Mouse (Mus musculus) c-Kit-positive CD71-negative TER-119-negative erythroid progenitor cells, embryonic 14.5 days (primary cell): Measurements from ENCODE around the gene Igf2bp2.

Experiments used
- DNase-seq: peaks from one replicate; pipeline ENCODE4 v3.0.0-alpha.2; 2013; ENCODE audit warnings: low read depth

The Igf2bp2 gene

DNA sequence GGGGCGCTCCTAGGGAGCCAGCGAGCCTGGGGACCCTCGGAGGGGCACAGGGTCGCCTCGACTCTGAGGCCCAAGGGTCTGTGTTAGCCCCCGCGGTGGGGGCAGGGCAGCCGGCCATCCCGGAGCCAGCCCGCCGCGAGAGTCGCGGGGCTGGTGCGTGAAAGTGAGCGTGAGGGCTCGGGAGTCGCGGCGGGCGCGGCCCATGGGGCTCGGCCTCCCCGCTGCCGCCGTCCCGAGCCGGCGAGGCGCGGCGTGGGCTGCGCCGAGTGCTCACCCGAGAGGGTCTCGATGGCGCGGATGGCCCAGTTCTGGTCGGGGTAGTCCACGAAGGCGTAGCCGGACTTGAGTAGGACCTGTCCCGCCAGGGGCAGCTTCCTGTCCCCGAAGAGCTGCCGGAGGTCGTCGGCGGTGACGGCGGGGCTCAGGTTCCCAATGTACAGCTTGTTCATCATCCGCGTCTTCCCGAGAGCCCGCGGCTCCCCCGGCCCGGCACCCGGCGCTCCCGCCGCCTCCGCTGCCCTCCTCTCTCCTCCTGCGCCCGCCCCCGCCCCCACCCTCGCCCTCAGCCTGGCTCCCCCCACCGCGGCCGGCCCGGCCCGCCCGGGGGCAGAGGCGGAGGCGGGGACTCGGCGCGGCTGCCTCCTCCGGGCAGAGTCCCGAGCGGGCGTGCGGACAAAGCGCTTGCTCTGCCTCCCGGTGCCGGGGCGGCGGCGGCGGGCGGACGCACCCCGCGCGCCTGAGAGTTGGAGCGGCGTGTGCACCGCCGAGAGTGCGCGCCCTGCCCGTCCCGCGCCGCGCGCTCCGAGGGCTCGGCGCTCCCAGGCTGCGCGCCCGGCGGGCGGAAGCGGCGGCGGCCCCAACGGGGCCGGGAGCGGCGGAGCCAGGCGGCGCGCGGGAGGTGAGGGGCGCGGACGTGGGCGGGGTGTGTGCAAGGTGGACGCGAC lies at the start of gene Igf2bp2:
Igf2bp2 (minus strand) TSS at position 788 of the 944 bp plus-strand sequence.
- DNase-seq: no peak

DNA sequence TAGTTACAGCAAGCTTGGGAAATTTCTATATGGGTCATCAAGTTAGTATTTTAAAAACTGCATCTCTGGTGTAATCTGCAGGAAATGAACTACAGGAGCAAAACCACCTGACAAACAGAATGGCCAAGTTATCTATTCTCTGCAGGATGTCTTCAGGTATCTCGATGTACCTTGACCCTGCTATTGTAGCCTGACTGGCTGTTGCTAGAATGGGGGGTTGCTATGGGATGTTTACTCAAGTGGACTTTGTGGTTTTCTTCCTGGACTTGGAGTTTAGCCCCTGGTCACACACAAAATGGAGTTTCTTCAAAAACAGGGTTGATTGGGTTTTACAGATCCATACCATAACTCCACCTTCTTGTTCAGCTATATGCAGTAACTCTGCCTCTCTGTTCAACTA lies 40.4 kb upstream of the Igf2bp2 start:
- DNase-seq: no peak

DNA sequence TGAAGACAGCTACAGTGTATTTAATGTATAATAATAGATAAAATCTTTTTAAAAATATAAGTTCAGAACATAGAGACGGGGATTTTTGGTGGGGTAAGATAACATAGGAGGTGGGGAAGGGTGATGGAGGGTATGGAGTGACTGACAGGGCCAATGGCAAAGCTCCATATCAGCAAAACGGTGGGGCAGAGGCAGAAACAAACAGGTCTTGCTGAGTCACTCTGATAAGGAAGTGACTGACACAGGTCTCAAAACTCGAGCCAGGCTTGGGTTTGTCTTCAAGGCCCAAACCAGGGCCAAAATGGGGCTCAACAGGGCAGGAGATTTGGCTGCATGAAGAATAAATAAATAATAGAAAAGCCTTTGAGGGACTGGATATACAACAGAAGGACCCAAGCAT lies 38.8 kb upstream of the Igf2bp2 start:
- no peak for DNase-seq

DNA sequence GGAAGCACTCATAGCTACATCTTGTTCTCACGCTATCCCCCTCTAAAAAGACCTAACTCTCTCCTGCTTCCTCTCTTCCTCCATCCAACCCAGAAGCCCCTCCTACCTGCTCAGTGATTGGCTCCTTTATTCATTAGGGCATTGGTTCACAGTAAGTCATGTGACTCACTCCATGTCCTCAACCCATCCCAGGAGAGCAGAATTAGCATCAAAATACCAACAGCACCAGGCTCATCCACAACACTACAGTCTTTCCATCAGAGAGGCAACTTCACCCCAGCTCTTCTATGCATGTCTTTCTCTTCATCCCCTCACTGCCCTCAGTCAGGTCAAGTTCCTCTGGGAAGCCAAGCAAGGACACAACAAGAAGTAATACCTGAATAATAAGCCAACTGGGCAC lies 37.4 kb upstream of the Igf2bp2 start:
- no peak for DNase-seq

DNA sequence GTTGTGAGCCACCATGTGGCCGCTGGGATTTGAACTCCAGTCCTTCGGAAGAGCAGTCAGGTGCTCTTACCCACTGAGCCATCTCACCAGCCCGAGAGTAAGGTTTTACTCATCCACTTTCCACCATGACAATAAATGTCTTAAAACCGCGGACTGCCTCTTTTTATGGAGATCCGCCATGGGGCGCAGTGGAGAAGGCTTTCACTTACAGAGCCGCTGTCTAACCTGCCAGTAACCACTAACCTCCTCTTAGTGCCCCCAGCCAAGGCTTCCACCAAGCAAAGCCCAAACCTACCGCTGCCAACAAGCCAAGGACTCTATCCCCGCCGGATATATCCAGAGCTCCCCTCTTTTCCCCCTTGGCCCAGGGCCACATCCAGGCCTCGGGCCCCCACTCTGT lies 24.3 kb upstream of the Igf2bp2 start:
- no peak for DNase-seq

DNA sequence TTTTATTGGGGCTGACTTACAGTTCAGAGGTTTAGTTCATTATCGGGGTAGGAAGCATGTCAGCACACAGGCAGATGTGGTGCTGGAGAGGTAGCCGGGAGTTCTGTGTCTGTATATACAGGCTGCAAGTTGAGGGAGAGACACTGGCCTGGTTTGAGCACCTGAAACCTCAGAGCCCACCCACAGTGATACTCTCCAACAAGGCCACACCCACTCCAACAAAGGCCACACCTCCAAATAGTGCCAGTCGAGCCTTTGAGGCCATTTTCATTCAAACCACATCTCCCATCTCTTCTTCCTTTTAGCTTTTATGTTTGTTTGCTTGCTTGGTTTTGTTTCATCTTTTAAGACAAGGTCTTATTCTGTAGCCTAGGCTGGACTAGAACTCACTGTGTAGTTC lies 22.3 kb upstream of the Igf2bp2 start:
- no peak for DNase-seq

DNA sequence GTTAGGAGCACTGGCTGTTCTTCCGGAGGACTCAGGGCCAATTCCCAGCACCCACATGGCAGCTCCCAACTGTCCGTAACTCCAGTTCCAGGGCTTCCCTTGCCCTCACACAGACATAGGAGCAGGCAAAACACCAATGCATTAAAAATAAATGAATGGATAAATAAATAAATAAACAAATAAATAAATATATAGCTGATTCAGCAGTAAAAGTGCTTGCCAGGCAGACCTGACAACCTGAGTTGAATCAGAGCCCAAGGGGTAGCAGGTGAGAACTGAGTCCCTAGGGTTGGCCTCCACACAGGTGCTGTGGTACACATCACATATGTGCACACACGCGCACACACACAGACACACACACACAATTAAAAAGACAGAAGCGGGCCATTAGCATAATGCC lies 21.0 kb upstream of the Igf2bp2 start:
- DNase-seq: no peak

DNA sequence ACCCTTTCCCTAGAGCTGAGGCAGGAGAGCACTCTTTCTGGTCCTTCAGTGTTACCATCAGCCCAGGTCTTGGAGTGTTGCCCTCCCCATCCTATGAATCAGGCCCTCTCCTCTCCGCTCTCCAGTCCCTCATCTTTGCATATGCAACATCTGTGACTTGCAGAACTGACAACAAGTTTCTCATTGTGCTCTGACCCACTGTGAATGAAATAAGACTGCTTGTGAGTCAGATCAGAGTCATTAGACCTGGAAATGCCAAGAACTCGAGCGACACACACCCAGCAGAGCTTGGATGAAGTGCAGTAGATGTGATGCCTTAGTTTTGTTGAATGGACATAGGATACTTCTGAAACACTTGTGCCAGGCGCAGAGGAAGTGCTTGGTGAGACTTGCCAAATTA lies 19.2 kb upstream of the Igf2bp2 start:
- no peak for DNase-seq

DNA sequence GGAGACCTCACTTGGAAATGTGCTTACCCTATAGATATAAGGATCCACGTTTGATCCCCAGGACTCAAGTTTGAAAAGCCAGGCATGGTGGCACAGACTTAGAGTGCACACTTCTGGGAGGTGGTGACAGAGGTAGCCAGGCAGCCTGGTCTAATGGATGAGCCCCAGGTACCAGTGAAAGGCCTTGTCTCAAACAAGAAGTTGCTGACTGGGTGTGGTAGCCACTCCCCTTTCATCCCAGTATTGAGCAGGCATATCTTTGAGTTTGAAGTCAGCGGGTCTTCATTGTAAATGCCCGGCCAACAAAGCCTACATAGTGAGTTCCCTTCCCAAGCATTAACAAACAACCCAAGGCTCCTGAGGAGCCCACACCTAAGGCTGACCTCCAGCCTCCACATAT lies 15.7 kb upstream of the Igf2bp2 start:
- no peak for DNase-seq

DNA sequence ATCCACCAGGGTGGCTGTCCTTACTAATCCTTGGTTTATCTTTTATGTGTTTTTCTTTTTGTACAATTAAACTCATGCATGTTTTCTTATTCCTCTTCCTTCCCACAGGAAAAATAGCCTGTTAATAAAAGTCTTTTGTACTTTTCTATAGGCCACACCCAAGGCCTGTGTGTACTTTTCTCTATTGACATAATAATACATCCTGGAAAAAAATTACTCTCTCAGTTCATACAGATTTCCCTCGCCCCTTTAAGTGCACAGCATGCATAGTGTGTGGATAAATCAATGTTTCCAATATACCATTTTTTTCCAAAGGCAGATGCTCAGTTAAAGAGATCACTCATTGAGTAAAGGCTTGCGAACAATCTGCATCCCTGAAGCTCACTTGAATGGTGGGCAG lies 14.9 kb upstream of the Igf2bp2 start:
- DNase-seq: no peak

DNA sequence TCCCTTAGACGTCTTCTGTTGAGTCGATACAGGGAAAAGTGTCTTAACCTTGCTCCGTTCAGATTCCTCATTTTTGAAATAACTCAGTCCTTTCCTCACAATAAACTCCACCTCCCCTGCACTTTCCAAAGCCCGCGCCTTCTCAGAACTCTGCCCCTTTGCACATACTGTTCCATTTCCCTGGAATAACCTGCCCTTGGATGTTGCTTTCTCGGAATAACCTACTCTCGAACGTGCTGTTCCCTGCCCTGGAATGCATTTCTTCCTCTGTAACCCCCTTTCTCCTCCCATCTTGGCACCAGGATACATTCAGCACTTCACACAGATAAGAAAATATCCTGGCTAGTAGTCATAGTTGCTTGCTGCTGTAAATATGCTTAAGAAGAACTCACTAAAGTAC lies 5.6 kb upstream of the Igf2bp2 start:
- no peak for DNase-seq

DNA sequence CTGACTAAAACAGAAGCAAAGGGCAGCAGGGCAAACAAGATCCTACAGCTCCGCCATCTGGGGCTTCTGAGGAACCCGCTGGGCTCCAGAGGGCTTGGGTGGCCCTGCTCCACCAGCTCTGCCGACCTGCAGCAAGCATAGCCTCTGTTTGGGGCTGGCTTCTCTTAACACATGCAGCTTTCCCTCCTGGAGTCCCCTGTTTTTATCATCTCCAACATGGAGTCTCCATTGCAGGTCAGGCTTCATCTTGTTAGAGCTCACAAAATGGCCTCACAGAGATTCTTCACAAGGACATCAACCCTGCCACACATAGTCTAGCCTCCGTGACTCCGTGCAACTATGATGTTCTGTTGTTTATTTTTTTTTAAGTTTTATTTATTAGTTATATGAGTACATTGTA lies 2.5 kb upstream of the Igf2bp2 start:
- DNase-seq: no peak

DNA sequence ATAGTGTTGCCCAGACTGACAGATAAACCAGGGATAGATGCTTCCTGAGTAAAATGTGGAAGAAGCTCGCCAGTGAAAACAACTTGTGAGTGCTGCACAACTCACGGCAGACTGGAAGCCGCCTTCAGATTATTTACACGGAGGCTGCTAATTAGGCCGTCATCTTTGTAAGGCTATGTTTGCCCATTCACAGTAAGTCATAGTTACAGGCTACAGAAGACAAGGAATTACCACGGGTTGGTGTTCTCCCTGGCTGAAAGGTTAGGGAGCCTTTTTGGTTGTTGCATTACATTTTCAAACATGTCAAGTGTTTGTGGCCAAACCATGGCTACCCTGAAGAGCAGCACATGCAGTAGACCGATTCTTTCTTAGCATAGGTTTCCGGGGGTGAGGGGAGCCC lies 1.3 kb upstream of the Igf2bp2 start:
- DNase-seq: no peak

DNA sequence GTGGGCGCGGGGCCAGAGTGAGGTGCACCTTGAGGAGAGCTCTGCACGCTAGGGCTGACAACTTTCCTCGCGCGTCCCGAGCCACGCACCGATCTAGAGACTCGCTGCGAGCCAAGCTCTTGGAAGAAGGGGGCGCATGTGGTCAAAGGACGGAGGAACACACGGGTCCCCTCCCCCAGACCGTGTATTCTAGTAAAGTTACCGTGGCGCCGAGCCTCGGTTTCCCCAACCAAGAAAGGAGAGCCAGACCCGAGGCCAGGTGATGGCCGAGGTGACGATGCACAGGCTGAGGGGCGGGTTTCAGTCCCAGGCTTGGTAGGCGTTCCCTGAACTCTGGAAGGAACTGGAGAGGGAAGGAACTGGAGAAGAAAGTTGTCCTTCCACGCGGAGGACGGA lies 355 bp upstream of the Igf2bp2 start:
- no peak for DNase-seq

DNA sequence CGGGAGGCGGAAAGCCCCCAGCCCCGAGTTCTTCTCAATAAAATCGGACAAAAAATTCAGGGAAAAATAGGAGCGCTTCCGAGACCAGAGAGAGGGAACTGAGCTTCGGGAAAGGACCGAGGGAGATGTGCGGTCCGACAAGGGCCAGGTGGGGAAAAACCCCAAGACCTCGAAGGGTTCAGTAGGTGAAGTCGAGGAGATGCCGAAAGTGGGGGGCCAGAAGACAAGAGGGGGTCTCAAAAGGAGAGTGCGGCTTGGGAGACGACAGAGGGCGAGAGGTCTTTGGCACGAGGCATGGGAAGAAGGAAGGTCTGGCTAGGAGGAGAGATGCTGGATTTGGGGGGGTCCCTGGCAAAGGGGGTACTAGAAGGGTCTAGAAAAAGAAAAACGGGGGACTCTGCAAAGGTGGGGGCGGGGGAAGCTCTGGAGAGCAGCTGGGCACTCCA lies 1.0 kb downstream of the Igf2bp2 start:
- no peak for DNase-seq

DNA sequence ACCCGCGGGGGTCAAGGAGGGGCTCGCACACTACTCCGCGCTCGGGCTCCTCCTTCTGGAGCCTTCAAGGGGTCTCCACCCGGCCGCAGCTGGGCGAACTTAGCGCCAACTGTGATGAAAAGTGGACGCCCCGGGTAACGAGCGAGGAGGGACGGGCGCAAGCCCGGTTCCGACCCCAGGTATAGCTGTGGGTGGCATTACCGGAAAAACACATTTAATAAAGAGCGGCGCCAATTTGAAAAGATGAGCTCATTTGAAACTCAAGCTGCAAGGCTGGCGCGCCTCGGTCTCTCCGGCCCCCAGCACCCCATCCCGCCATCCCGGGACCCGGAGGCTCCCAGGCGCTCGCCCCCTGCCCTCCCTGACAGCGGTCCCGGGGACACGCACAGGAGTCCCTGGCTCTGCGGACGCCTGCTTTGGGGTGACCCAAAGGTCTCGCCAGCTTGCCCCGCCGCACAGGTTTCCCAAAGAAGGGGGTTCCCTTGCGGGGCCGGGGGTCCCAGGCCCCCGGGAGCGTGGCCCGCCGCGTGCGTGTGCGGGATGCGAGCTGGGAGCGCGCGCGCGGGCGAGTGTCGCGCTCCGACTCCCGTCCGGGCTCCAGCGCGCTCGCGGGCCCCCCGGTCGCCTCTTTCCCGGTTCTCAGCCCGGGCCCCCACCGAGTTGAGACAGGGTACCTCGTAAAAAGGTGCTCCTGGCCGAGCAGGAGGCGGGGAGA lies 1.6 kb downstream of the Igf2bp2 start:
- no peak for DNase-seq

DNA sequence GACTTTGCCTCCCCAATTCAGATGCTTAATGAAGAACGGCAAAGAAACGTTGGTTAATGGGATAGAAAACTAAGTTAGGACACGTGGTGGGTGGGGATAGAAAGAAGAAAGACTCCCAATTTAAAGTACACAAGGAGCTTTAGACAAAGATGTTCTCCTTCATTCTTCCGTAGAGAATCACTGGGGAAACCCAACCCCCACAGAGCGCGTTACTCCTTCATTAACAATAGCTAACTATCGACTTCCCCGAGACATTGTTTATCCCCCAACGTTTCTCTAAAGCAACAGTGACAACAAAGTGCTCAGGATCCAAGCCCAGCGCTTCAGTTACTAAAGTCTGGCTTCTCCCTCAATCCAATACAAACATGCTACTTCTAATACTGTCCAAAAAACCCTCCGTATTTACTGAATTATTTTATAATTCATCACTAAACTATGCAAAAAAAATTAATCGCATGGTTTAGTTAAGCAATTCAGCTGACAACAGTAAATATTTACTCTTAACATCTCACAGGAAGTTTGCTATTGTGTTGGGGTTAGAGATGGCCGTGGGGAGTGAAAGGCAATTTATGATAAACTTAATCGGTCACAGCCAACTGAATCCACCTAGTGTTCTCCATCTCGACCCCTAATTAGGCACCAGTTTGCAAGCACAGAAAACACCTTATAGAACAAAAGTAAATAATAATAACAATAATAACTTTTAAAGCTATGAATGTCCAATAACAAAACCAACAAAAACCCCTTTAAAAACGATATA lies 2.5 kb downstream of the Igf2bp2 start:
- DNase-seq: no peak

DNA sequence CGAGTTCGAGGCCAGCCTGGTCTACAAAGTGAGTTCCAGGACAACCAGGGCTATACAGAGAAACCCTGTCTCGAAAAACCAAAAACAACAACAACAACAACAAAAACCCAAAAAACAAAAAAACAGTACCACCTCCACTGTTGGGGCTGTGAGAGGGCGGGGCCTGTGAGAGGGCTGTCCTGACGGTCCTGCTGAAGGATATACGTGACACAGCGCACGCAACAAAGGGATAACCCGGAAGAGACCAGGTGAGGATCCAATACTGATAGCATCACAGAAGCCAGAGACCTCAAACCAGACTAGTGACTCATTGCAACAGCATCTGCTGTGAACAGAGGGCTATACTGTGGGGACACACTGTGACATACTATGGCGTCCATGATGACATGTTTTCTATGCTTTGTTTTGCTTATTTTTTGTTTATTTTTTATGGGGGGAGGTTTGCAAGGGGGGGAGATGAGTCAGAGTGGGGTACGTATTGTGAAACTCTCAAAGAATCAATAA lies 10.1 kb downstream of the Igf2bp2 start:
- no peak for DNase-seq

DNA sequence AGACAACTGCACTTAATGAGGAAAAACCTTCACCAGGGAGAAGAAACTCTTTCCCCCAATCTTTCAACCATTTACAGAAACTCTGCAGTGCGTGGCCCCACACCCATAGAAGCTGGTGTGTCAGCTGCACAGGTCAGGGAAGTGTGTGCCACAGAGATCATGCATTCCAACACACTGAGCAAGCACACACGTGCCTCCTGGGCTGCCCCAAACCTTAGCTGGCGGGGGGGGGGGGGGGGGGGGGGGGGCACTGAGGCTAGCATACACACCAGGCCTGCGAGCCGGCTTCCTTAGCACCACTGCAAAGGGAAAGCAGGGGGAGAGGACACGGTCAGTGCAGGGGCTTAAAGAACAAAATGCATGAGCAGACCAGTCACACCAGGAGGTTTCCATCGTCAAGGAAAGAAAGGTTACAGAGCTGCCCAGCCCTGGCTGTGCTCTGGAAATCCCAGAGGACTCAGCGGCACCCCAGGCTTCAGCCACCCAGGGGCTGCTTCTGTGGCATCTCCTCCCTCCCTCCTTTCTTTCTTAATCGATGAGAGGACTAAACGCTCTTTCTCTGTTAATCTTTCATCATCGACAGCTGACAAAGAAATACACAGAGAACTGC lies 11.3 kb downstream of the Igf2bp2 start:
- DNase-seq: no peak

DNA sequence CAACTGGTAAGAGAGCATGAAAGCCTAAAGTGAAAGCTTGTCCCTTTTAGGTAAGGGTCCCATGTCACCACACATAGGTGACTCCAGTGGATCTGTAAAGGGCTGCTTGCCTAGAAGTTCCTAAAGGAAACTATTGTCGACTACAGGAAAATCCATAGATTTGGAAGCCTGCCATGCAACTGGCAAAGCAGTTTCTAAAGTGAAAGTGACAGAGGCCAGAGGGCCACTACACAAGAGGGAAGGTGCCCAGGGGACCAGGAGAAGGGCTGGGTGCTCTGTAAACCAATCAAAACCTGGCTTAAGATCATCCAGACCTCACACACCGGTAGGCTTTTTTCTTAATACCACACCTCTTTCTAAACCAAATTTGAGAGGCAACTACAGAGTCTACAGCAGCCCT lies 12.7 kb downstream of the Igf2bp2 start:
- no peak for DNase-seq

DNA sequence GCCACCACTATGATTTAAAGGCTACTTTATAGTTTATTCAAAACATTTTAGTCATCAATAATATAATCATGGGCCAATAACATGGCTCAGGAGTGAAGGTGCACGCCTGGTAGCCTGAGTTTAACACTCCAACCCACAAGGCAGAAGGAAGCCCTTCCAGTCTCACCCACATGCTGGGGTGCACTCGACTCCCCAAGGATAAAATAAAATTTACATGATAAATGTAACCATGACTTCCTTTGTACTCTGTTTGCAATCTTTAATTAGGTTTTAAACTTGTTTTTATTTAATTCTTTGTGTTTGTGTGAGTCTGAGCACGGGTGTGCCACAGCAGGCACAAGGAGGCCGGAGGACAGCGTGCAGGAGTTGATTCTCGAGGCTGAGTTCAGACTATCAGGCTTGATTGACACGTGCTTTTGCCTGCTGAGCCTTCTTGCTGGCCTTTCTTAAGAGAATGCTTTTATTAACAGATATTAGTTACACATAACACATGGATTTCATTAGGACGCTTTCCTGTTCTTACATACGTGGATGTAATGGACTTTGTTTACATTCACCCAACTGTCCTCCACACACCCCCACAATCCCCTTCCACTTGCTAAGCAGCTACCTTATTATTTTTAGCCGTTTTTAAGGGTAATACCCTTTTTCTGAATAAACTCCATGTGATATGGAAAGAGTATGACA lies 13.3 kb downstream of the Igf2bp2 start:
- DNase-seq: no peak
